Mouse (Mus musculus) thymus, adult 2 months (tissue): Measurements from ENCODE around the gene Asic1.

Experiments used
- CTCF ChIP-seq: fragments of 200-500 bp; IDR thresholded peaks from 2 replicates; pipeline ENCODE4 v1.5.1; 2012; ENCODE audit warnings: mild to moderate bottlenecking, control low read depth, low read length, moderate library complexity, borderline replicate concordance; ENCODE audit not compliant: control insufficient read depth, poor library complexity, insufficient read depth; ENCODE audit errors: extremely low read depth
- POLR2A ChIP-seq: fragments of 200-500 bp; IDR thresholded peaks from 2 replicates; pipeline ENCODE4 v1.6.1; 2012; ENCODE audit warnings: mild to moderate bottlenecking, low read length, control low read depth, moderate library complexity; ENCODE audit not compliant: control insufficient read depth, poor library complexity, insufficient read depth; ENCODE audit errors: extremely low read depth

GRCm38 (mm10) chr15:99655956-99656355 is 14.2 kb upstream of the Asic1 start:
- TF ChIP-seq CTCF: no peak
- TF ChIP-seq POLR2A: no peak
